Mouse (Mus musculus) cerebellum, adult 11 months (tissue): Measurements from ENCODE around the gene Parvb.

ENCODE experiments used
- DNase-seq: peaks from one replicate; pipeline ENCODE4 v3.0.0; 2022

The Parvb gene

GRCm38 (mm10) chr15:84297454-84297853 is 65.6 kb downstream of the Parvb start:
- DNase-seq, result no peak

GRCm38 (mm10) chr15:84298804-84299370 is 67.0 kb downstream of the Parvb start:
- no peak for DNase-seq

DNA sequence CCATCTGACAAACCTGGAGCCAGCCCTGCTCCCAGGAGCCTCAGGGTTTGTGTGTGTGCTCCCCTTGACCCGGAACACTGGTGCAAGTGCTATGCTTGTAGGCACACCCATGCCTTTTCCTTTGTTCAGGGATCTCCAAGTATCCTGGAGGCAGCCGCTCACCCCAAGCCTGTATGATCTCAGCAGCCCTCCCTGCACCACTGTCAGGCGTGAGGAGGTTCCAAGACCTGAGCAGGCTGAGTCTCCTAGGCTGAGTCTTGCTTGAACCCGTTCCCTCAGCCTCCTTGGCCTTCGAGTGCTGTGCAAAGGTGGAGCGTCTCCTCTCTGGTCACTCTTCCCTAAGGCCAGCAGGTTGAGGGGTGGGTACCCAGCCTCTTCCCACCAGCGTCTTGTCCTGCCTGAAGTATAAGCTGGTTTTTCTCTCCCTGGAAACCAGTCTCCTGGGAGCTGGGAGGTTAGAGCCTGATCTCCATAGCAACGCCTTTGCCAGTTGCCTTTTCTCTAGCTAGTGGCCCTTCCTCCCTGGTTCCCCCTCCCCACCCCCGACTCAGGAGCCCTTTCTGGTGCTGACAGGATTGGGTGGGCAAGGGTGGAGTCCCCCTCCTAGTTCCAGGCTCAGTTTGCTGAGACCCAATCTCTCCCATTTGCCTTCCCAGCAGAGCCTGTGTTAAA is 68.0 kb downstream of the Parvb start:
- no peak for DNase-seq

DNA sequence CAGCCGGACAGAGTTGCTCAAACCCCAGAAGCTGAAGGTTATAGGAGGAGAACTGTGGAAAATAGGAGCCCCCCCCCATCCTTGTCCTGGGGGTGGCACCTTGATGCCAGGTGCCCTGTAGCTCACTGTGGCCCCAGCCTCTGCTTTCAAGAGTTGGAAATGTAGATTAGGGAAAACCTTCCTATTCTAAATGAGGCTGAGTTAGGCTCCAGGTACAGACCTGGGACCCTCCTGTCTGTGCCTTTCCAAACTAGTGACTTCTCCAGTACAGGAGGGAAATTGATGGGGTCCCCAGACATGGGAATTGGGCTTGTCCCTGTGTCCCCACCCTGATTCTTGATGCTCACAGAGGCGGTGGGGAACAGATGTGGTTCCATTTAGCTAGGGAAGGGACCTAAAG is 68.7 kb downstream of the Parvb start:
- no peak for DNase-seq

DNA sequence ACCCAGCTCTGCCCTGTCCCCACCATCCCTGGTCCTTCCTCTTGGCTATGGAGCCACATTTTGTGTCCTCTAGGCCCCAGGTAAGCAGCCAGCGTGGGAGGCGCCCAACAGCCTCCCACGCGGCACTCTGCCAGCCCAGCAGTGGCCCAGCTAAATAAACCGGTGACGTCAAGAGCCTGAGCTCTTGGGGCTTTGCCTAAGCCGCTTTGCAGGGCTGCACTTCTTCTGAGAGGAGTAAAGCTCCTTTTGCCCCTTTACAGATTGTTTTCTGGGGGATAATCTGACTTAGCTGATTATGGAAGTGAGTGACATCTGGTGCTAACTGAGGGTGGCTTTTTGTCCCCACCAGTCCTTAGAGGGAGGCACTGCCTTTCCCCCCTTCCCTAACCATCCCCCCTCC is 69.2 kb downstream of the Parvb start:
- DNase-seq, result peak; percentile 29

DNA sequence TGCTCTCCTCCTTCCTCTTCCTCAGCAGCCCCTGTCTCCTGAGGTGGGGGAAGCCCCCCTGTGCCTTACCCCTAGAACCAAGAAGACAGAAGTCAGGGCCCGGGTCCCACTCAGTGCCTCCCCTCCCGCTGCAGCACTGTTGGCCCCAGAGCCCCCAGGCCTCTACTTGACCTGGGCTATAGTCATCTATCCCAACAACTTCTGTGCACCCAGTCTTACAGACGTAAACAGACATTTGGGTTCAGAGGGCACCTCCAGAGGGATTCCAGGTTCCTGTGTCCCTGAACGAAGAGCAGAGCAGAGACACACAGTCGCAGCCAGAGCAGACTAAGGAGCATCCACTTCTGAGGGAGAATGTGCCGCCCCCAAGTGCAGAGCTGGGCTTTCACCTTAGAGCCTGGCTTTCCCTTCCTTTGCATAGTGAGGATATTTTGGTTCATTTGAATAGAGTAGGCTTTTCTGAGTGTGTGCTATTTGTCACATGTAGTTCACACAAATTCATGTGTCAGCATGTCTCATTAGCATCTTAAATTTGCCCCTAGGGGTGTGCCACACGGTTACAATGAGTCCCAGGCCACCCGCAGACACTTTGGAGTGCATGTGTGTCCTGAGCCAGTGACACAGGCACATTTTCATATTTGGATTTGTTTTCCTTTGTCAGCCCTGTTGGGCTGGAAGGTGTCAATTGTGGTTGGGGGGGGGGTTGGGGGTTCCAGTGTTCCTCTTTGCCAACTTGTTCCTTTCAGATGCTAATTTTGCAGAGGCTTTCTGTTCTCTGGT is 70.0 kb downstream of the Parvb start:
- DNase-seq, result no peak

DNA sequence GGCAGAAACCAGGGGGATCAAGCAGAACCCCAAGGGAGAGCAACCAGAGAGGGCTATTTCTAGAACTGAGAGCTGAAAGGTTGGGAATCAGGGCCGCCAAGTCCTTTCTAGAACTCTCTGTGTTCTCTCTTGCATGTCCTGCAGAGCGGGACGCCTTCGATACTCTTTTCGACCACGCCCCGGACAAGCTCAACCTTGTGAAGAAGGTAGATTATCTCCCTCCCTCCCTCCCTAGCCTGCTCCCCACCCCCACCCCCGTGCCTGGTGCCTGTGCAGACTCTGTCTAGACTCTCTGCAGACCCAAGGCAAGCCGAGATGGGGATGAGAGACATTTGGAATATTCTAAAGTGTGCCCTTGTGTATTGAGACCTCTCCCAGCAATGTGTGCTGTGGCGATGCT is 71.4 kb downstream of the Parvb start:
- DNase-seq, result no peak

DNA sequence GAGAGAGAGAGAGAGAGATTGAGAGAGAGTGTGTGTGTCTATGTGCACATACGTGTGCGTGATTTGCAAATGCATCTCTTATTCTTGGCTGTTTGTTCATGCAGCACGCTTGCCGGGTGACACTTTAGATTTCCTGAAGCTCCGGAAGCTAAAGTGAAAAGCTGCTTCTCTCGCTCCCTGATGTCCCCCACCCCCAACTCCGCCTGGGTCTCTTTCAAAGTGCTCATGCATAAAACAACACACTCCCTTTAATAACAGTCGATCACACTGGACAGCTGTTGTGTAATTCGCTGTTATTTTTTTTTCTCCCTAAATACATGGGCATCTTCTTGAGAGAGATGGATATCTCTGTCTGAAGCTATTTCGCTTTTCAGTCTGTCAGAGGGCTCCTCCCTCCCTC is 73.5 kb downstream of the Parvb start:
- DNase-seq, result no peak

- DNase-seq, result peak; percentile 39
Measured at GRCm38 (mm10) chr15:84310271-84310670, 78.4 kb downstream of the Parvb start.

- DNase-seq, result no peak
Measured at GRCm38 (mm10) chr15:84311295-84312085, 79.6 kb downstream of the Parvb start.

GRCm38 (mm10) chr15:84312878-84313565 is 81.2 kb downstream of the Parvb start:
- no peak for DNase-seq

DNA sequence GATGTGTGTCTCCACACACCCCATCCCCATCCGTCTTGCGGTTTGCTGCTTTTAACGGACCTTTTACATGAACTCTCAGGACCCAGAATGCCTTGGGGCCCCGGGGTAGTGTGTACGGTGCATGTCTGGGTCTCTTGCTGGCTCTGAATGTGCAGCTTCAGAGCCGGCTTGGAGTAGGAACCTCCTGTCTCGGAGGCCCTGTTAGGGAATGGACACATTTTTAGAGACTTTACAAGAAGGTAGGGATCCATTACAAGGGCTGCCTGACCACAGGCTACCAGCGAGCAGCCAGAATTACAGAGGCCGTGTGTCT is 81.7 kb downstream of the Parvb start:
- DNase-seq, result no peak

DNA sequence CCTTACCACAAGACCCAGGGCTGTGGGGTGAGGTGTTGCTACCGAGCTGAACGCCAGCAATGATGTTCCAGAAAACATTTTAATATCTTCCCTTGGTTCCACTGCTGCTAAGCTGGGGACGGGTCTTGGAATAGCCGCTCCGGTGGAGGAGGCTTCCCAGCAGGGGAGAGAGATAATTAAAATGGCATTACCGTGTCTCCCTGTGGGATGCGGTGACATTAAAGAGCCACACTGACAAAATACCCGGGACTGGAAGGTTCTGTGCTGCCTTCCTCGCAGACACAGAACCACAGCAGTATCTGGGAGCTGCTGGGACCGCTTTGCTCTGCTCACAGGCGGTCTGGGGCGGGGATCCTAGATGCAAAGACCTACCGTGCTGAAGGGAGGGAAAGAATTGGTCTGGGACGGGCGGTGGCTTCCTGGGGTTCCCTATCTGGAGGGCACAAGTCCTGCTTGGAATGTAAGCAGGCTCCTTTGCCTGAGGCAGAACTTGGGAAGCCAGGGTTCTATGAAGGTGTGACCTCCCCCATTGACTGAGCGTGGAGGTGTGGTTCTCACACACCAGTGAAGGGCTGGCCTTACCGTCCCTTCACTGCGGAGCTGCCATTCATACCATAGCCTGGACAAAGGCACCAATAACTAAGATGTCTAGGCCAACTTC is 82.7 kb downstream of the Parvb start:
- no peak for DNase-seq

DNA sequence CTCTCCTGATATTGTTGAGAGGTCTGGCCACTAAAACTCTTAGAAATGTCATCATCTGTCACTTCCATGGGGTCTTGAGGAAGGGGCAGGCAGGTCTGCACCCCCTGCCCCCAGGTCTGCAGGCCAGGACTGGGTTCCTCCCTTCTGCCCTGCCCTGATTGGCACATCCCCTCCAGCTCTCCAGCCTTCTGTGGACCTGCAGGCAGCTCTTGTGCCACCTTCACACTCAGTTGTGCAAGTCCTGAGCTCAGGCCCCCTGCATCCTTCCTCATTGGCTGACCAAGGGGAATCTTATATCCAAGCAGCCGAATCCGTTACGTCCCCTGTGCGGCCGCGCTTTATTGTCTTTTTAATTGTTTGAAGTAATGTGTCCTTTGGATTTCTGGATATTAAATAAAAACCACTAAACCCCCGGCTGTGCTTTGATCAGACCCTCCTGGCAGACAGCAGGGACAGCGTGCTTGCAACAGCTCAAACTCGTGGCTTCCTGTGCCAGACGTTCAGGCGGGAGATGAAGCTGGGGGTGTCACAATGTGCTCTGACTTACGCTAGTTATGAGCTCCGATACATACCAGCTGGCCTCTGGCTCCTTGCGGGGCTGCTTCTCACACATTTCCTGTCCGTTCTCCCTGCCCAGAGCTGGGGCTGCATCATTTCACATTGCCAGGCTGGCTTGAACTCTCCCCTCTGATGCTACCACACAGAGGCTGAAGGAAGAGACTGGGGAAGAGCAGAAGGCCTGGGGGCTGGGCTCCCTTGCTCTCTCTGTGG is 83.6 kb downstream of the Parvb start:
- no peak for DNase-seq

DNA sequence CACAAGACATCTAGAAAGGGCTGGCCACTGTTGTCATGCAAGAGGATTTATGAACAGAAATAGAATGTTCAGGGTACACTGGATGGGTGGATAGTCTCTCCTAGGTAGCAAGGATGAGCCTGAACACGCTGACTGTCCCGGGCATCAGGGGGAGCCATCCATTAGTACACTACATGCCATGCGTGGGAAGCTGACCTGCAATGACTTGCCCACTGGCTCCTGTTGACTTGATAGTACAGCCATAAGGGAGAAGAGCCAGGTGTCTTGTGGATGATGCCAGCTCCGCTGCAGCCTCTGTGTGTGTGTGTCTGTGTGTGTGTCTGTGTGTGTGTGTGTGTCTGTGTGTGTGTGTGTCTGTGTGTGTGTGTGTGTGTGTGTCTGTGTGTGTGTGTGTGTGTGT is 87.5 kb downstream of the Parvb start:
- no peak for DNase-seq

GRCm38 (mm10) chr15:84321544-84322174 is 89.8 kb downstream of the Parvb start:
- no peak for DNase-seq

DNA sequence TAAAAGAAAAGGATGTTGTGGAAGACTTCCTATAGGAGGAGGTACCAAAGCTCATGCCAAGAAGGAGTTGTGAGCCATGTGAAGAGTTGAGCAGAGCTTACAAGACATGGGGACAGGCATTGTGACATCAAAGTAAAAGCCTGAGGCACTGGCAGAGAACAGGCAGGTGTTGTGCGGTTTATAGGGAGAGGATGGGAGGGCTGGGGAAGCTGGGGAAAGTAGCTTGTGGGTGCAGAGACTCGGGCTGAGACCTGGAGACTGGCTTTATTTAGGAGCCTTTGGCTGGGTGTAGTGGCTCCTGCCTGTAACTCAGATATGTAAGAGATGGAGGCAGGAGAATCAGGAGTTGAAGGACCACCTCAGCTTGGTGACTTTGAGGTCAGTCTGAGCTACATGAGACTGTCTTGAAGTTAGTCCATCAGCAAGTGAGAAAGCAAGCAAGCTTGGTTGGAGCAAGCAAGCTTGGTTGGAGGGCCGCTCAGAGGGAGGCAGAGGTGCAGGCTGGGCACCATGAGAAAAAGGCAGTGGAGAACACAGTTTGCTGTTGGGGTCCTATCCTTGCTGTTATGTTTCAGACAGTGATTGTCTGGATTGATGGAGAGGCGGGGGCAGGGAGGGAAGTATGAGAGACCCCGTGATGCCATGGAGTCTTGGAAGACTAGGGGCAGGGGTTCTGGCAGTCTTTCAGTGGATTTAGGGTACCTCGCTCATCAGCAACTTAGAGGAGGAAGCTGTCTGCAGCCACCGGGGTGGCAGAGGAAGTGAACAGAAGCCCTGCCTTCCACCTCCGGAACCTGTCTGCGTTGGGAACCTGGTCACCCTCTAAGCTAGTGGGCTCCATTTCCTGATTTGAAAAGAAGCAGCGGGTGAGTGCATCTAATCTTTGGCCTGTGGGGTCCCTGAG is 92.4 kb downstream of the Parvb start, which contains the start of gene Parvg:
Gene Parvg, plus strand, starts transcription at position 61 of the 904 bp plus-strand sequence.
- no peak for DNase-seq

GRCm38 (mm10) chr15:84324870-84325553 is 93.2 kb downstream of the Parvb start:
- DNase-seq, result no peak

DNA sequence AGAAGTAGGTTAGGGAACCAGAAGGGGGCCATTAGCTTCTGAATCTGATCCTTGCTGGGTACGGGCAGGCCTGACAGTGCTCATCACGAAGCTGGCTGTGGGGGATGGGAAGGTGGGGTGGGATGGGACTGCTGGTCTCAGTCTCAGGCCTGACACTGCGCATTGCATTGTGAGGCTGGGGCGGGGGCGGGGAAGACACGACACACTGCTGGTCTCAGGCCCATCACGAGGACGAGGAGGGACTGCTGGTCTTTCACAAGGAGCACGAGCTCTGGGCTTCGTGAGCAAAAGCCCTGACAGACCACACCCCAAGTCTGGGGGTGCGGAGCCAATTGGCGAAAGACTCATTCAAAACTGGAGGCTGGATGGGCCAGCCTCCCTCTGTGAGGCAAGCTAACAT is 93.9 kb downstream of the Parvb start:
- DNase-seq, result no peak
